Mouse (Mus musculus) mouse embryonic stem cell (cell line): ENCODE measurements around the gene Ckap2l.

Source experiments
- in situ Hi-C, 2 experiments: fragments of 300-500 bp; cut with MboI; formaldehyde crosslinking; loops; 1 replicate in 1 of 2; 3 replicates in 1 of 2; pipeline ENCODE4 v1.14.3; 2019 to 2020; ENCODE audit warnings: low sequenced_read_pairs in 2 of 2, low pct_unique_long_range_greater_than_20kb in 1 of 2, mixed read lengths in 1 of 2; ENCODE audit not compliant: unreplicated experiment in 1 of 2

Gene Ckap2l

DNA sequence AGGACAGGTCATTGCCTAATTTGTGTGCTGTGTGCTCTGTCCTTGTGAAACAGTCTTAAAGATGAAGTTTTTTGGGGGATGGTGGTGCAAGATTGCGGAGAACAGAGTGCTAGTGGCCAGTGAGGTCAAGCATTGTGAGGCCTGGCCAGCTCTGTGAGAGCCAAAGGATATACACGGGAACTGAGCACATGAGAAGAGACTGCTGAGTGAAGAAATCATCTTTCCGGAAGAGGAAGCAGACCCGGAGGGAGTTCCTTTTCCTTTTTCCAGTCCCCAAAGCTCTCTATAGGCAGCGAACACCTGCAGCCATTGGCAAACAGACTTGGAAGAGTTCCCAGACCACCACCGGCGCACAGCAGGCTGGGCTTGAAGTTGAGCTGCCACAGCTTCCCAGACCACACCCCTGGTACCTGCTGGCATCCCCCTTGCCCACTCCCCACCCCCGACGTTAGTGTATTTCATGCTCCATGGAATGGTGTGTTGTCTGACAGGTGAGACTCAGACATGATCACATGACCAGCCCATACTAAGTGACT, 75.8 kb downstream of the Ckap2l start:
- in situ Hi-C loops: no loop called here

GRCm38 (mm10) chr2:129218537-129219105, 78.4 kb downstream of the Ckap2l start:
- in situ Hi-C loops: no loop called here
